Mouse (Mus musculus) heart, postnatal 0 days (tissue): ENCODE data around the gene Mecom.

Experiments
- CTCF ChIP-seq: IDR thresholded peaks from 2 replicates; pipeline ENCODE4 v1.5.1; 2016; ENCODE audit warnings: antibody characterized with exemption, control low read depth, low read depth
- EP300 ChIP-seq: IDR thresholded peaks from 2 replicates; pipeline ENCODE4 v1.6.1; 2016; ENCODE audit warnings: antibody characterized with exemption, low read depth

- TF ChIP-seq EP300 (no peak), CTCF (no peak)
These were observed 563.4 kb downstream of the Mecom start for GRCm38 (mm10) chr3:29984431-29984830.
